Mouse (Mus musculus) lung, adult 2 months (tissue): ENCODE results near the gene Col8a2. TPM values are rescaled to one million over a fixed set of nuclear protein-coding genes. Genes with fewer than 3 reads are reported as not detected.
A peak's percentile ranks its signal among the peaks of the same experiment; 100 is the strongest.

Experiments used
- DNase-seq: peaks from one replicate; pipeline ENCODE4 v3.0.0; 2022
- H3K4me1 ChIP-seq: fragments of 200-500 bp; 2 replicates; pipeline ENCODE4 v1.6.1; 2011; ENCODE audit warnings: low read length; ENCODE audit not compliant: control insufficient read depth, insufficient read depth
- H3K4me3 ChIP-seq: fragments of 200-500 bp; replicated peaks from 2 replicates; pipeline ENCODE3; 2011; ENCODE audit warnings: low read depth, mild to moderate bottlenecking, control low read depth, low read length; ENCODE audit errors: extremely low read depth
- CTCF ChIP-seq: fragments of 200-500 bp; IDR thresholded peaks from 2 replicates; pipeline ENCODE4 v1.5.1; 2011; ENCODE audit warnings: mild to moderate bottlenecking, low read length, control low read depth; ENCODE audit not compliant: insufficient read depth
- POLR2A ChIP-seq: fragments of 200-500 bp; IDR thresholded peaks from 2 replicates; pipeline ENCODE4 v1.6.1; 2011; ENCODE audit warnings: low read depth, mild to moderate bottlenecking, control low read depth, low read length, borderline replicate concordance; ENCODE audit errors: extremely low read depth
- WGBS: fragments of 180-500 bp; shearing (Covaris S2); methylation state at CpG from one replicate; pipeline ENCODE4 v1.1.7; 2018; 5-methylcytosine and 5-hydroxymethylcytosine counted together
- polyA plus RNA-seq: library from polyadenylated mRNA; depleted of rRNA; stranded (reverse); fragments of >200 nt; gene quantifications from 2 replicates; pipeline ENCODE4 v1.2.3, GENCODE M21; 2012

Gene Col8a2
- polyA plus RNA-seq, 1 experiment = 4.4 TPM

GRCm38 (mm10) chr4:126311566-126312200 lies 25.1 kb downstream of the Col8a2 start:
- Histone ChIP-seq H3K4me1 (no peaks in the 10 kb centered on the region), H3K4me3 (no peak overlapping the region)
- WGBS = 93% methylated on average over 16 of the region's 16 CpGs
- TF ChIP-seq POLR2A = no peak
- no peak for DNase-seq

GRCm38 (mm10) chr4:126313202-126313601 lies 26.6 kb downstream of the Col8a2 start:
- H3K4me3 ChIP-seq = no peak overlapping the region
- no peaks in the 10 kb centered on the region for H3K4me1 ChIP-seq
- TF ChIP-seq CTCF (no peak), POLR2A (no peak)
- no peak for DNase-seq
- WGBS = 45% methylated on average over 5 of the region's 5 CpGs

GRCm38 (mm10) chr4:126314393-126314792 lies 27.8 kb downstream of the Col8a2 start:
- WGBS = 61% methylated on average over 10 of the region's 10 CpGs
- Histone ChIP-seq H3K4me1 (no peaks in the 10 kb centered on the region), H3K4me3 (no peak overlapping the region)
- DNase-seq = no peak
- TF ChIP-seq CTCF = no peak
- TF ChIP-seq POLR2A = no peak

GRCm38 (mm10) chr4:126315931-126316330 lies 29.3 kb downstream of the Col8a2 start:
- TF ChIP-seq CTCF (no peak), POLR2A (no peak)
- peaks cover 2% of the 10 kb centered on the region; the same call in 1 of the 2 replicates for H3K4me1 ChIP-seq
- DNase-seq = no peak
- H3K4me3 ChIP-seq = no peak overlapping the region
- 35% methylated on average over 5 of the region's 5 CpGs for WGBS

GRCm38 (mm10) chr4:126316443-126317040 lies 29.9 kb downstream of the Col8a2 start:
- TF ChIP-seq POLR2A (no peak), CTCF (no peak)
- Histone ChIP-seq H3K4me1 (peaks cover 4% of the 10 kb centered on the region; the same call in 1 of the 2 replicates), H3K4me3 (no peak overlapping the region)
- no peak for DNase-seq
- WGBS = 79% methylated on average over 13 of the region's 13 CpGs

GRCm38 (mm10) chr4:126319806-126320205 lies 33.2 kb downstream of the Col8a2 start:
- Histone ChIP-seq H3K4me1 (peaks cover 4% of the 10 kb centered on the region; the same call in 1 of the 2 replicates), H3K4me3 (no peak overlapping the region)
- no peak for DNase-seq
- WGBS = 85% methylated on average over 6 of the region's 6 CpGs
- TF ChIP-seq CTCF (no peak), POLR2A (no peak)

- under 1% methylated on average over 79 of the region's 80 CpGs for WGBS
- H3K4me3 ChIP-seq = peak within 1 kb of the TSS; percentile 94
- DNase-seq = peak; percentile 98
- peaks cover 4% of the 10 kb centered on the region; the same call in 1 of the 2 replicates for H3K4me1 ChIP-seq
- peak; percentile 75; the same call in 1 of the 2 replicates for TF ChIP-seq POLR2A
- peak; percentile 95 for TF ChIP-seq CTCF
Measured at GRCm38 (mm10) chr4:126321111-126321853, 34.7 kb downstream of the Col8a2 start, which contains the start of gene Adprhl2. Gene Adprhl2, minus strand, starts transcription at chr4:126321703.

GRCm38 (mm10) chr4:126321854-126322511 lies 35.4 kb downstream of the Col8a2 start:
- 55% methylated on average over 28 of the region's 28 CpGs for WGBS
- no peak overlapping the region for H3K4me3 ChIP-seq
- peaks cover 4% of the 10 kb centered on the region; the same call in 1 of the 2 replicates for H3K4me1 ChIP-seq
- DNase-seq = no peak
- no peak for TF ChIP-seq CTCF
- TF ChIP-seq POLR2A = no peak

GRCm38 (mm10) chr4:126322646-126323045 lies 36.1 kb downstream of the Col8a2 start:
- Histone ChIP-seq H3K4me1 (peaks cover 4% of the 10 kb centered on the region; the same call in 1 of the 2 replicates), H3K4me3 (no peak overlapping the region)
- WGBS = 94% methylated on average over 13 of the region's 13 CpGs
- TF ChIP-seq POLR2A = no peak
- TF ChIP-seq CTCF = no peak
- no peak for DNase-seq
